Mouse (Mus musculus): Measurements from ENCODE around the gene Smim14.

DNA sequence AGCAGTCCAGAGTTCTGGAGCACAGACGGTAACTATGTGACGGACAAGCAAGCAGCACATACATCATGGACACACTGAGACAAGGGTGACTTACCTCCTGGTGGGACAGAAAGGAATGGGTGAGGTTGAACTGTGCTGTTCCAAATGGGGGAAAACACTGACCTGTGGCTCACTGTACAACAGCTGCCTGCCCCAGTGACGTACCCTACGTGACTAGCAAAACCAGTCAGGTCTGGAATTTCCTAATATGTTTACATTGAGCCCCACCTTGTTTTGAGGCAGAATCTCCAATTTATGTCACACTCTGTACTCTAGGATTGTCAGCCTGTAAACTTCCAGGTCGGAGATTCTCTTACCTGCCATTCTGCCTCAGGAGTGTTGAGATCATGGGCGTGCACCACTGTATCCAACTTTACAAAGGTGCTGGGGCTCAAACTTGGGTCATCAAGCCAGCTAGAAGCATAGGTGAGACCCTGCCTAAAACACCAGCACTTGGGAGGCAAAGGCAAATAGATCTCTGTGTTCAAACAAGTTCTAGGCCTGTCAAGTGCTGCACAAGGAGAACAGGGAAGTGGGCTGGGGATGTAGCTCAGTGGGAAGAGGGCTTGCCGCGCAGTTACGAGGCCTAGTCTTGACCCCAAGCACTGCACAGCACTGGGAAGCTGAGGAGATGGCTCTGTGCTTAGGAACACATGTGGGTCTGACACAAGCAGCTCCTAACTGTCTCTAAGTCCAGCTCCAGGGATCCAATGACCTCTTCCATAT lies 57.1 kb downstream of the Smim14 start:
- TF ChIP-seq POLR2A (IDR thresholded peaks at IDR 0.05; ENCODE audit: borderline replicate concordance, control insufficient read depth, low read depth, low read length) = no peak
- no peak for TF ChIP-seq CTCF (IDR thresholded peaks at IDR 0.05; ENCODE audit: control insufficient read depth, insufficient read depth, low read length)
